Mouse (Mus musculus) erythroblast, embryonic 14.5 days (primary cell): ENCODE results near the gene Cobll1. TPM values are rescaled to one million over a fixed set of nuclear protein-coding genes. Genes with fewer than 3 reads are reported as not detected.

Experiments
- H3K27me3 ChIP-seq: 2 replicates; pipeline ENCODE4 v1.6.1; 2012; ENCODE audit warnings: inconsistent platforms; ENCODE audit not compliant: control insufficient read depth
- H3K36me3 ChIP-seq: 2 replicates; pipeline ENCODE4 v1.6.1; 2012; ENCODE audit warnings: mild to moderate bottlenecking, inconsistent platforms; ENCODE audit not compliant: control insufficient read depth
- H3K4me1 ChIP-seq: 2 replicates; pipeline ENCODE4 v1.6.1; 2012; ENCODE audit warnings: inconsistent platforms; ENCODE audit not compliant: control insufficient read depth
- H3K4me3 ChIP-seq: replicated peaks from 2 replicates; pipeline ENCODE3; 2012; ENCODE audit warnings: moderate library complexity, mild to moderate bottlenecking, inconsistent platforms
- H3K9me3 ChIP-seq: 2 replicates; pipeline ENCODE4 v1.6.1; 2012; ENCODE audit warnings: low read length, inconsistent platforms, mixed read lengths; ENCODE audit not compliant: control insufficient read depth
- GATA1 ChIP-seq: IDR thresholded peaks from 2 replicates; pipeline ENCODE4 v1.6.1; 2012; ENCODE audit warnings: low read length, inconsistent platforms, mixed read lengths
- TAL1 ChIP-seq: IDR thresholded peaks from 3 replicates; pipeline ENCODE4 v1.6.1; 2012; ENCODE audit warnings: low read length, inconsistent platforms, mixed read lengths
- polyA plus RNA-seq: library from polyadenylated mRNA; stranded (reverse); fragments of >175 nt; gene quantifications from 2 replicates; pipeline ENCODE4 v1.2.3, GENCODE M21; 2012

Gene Cobll1
- polyA plus RNA-seq, 1 experiment, result not detected

DNA sequence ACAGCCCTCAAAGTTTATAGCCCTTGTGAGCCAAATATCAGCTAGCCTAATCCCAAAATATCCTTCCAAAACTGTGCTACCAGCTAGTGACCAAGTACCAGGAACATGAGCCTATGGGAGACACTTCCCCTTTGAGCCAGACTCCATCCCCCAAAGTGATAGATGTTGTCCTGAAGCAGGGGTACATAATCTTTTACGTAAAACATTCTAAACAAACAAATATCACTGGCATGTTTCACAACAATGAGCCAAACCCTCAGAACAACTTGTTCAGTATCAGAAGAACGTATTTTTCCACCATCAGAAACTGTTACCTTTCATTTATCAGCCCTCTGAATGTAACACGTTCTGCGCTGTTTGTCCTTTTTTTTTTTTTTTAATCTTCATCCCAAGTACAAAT is 12.7 kb downstream of the Cobll1 start:
- Histone ChIP-seq H3K36me3 (no peaks in the 10 kb centered on the region), H3K4me3 (no peak overlapping the region), H3K4me1 (no peaks in the 10 kb centered on the region), H3K27me3 (no peaks in the 10 kb centered on the region), H3K9me3 (no peaks in the 10 kb centered on the region)
- TF ChIP-seq TAL1 (no peak), GATA1 (no peak)

DNA sequence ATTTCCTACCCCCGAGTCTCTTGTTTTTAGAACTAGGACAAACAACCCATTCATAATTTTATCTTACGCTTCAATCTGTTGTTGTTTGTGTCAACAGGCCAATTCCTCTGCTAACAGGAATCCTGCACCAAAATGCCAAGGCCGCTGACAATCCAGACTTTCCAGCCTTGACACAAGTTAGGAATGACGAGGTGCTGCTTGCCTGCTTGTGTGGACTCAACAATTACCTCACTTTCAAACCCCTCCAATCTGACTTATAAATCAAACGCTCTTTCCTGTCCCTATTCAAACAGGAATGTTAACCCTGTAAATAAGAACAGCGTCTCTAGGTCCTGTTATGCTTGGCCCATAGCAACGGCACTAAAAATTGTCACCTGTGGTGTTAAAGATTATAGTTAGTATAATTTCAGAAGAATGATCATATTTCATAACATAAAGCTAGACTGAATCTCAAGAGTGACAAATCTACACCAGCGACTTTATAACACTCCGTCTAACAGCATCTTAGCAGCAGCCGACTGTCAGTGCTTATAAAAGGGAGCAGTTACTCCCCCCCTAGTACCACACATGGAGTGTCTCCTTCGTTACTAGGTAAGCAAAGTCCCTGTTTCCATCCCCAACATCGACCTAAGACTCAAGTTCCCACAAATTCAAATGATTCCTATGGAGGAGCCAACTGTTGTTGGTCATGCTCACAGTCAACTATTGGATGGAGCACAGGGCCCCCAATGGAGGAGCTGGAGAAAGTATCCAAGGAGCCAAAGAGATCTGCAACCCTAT is 15.1 kb downstream of the Cobll1 start:
- Histone ChIP-seq H3K4me1 (no peaks in the 10 kb centered on the region), H3K27me3 (no peaks in the 10 kb centered on the region), H3K4me3 (no peak overlapping the region), H3K9me3 (no peaks in the 10 kb centered on the region), H3K36me3 (no peaks in the 10 kb centered on the region)
- TF ChIP-seq GATA1, result no peak
- TF ChIP-seq TAL1, result no peak

DNA sequence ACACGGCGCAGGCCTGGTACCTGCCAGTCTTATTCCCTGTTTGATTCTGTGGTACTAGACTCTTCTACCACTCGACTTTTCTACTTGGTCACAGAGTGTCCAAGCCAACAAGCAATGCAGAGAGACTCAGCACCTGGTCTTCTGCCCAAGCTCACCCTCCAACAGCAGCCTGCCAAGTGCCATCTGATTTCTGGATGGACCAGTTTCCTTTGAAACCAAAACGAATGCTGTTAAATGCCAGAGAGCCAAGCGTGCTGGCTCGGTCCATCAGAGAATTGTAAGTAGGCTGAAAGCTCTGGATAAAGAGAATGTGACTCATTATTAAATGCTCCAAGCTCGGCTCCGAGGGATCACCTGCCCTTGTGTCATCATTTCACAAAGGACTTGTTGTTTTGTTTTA is 16.2 kb downstream of the Cobll1 start:
- TF ChIP-seq TAL1, result no peak
- no peak for TF ChIP-seq GATA1
- Histone ChIP-seq H3K4me3 (no peak overlapping the region), H3K9me3 (no peaks in the 10 kb centered on the region), H3K4me1 (no peaks in the 10 kb centered on the region), H3K27me3 (no peaks in the 10 kb centered on the region), H3K36me3 (no peaks in the 10 kb centered on the region)

DNA sequence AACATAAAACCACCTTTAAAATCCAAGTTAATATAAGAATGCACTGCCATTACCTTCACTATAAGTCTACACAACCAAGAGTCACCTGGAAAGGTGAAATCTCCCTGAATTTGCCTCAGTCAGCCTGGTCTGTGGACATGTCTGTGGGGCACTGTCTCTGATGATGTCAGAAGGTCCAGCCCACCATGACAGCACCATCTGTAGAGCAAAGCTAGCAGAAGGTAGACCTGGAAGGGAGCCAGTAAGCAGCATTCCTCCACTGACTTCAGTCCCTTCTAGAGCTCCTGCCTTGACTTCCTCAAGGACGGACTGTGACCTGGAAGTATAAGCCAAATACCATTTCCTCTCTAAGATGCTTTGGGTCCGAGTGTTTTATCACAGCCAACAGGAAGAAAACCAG is 17.6 kb downstream of the Cobll1 start:
- no peaks in the 10 kb centered on the region for H3K36me3 ChIP-seq
- H3K4me1 ChIP-seq, result no peaks in the 10 kb centered on the region
- H3K9me3 ChIP-seq, result no peaks in the 10 kb centered on the region
- no peak overlapping the region for H3K4me3 ChIP-seq
- H3K27me3 ChIP-seq, result no peaks in the 10 kb centered on the region
- TF ChIP-seq TAL1 (no peak), GATA1 (no peak)

DNA sequence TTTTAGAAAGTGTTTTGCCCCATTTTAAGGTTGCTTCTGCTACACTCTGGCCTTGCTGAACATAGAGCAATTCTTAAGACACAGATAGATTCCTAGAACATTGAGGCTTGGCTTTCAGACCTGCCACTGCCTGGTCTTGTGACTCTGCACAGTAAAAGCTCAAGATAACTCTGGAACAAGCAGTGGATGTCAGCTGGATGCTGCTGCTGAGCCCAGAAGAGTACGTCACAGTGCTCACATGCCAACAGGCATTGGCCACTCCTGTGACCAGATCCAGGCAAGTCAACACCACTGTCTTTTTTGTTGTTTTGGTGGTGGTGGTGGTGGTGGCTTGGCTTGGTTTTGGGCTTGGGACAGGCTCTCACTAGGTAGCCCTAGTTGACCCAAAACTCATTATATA is 18.6 kb downstream of the Cobll1 start:
- H3K27me3 ChIP-seq, result no peaks in the 10 kb centered on the region
- TF ChIP-seq GATA1 (no peak), TAL1 (no peak)
- H3K4me1 ChIP-seq, result no peaks in the 10 kb centered on the region
- H3K9me3 ChIP-seq, result no peaks in the 10 kb centered on the region
- H3K4me3 ChIP-seq, result no peak overlapping the region
- no peaks in the 10 kb centered on the region for H3K36me3 ChIP-seq

DNA sequence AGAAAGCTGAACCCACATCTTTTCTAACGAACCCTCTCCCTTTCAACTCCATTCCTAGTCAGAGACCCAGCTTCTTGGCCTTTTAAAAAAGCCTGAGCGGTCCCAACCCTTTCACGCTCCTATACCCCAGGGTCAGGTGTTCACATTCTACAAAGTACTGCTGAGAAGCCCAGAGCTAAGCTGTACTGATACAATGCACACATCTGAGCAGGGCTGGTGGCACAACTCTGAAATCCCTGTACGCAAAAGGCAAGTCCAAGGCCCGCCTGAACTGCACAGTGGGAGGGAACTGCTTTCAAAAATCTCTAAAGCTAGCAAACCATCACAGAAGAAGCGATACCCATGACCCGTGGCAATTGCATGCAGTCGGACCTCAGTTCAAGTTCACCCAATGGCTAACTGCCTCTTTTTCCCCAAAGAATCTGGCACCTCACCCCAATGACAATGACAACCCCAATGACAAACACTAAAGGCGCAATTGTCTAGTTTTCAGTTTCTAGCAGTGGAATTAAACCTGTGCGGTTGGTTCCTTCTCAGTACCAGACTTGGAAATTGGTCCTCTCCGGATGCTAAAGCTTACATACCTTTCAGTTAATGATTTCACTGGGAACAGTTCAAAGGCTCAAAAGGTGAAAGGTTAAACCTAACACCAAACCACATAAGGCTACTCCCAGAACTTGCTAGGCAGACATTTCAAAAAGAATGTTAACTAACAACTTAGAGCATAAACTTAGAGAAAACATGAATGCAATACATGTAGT is 19.6 kb downstream of the Cobll1 start:
- Histone ChIP-seq H3K9me3 (no peaks in the 10 kb centered on the region), H3K27me3 (no peaks in the 10 kb centered on the region), H3K4me1 (no peaks in the 10 kb centered on the region), H3K36me3 (no peaks in the 10 kb centered on the region), H3K4me3 (no peak overlapping the region)
- no peak for TF ChIP-seq TAL1
- TF ChIP-seq GATA1, result no peak

DNA sequence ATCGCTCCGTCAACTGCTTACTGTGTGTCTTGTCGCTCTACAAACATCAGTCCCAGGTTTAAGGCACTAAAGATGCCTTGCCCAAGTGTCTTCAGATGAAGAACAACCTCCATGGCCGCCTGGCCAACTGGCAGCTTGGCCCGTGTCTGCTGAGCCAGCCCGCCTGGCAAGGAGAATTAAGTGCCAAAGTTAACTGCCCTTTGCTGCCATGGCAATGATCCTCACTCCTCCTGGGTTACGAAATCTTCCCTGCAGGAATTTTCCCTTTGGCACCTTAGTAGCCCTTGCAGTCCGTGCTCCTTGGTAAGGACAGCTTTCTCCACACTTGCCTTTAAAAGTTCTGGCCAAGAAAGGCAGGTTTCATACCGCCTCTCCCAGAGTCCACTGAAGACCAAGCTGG is 20.9 kb downstream of the Cobll1 start:
- TF ChIP-seq TAL1, result no peak
- no peak for TF ChIP-seq GATA1
- Histone ChIP-seq H3K27me3 (no peaks in the 10 kb centered on the region), H3K9me3 (no peaks in the 10 kb centered on the region), H3K36me3 (no peaks in the 10 kb centered on the region), H3K4me3 (no peak overlapping the region), H3K4me1 (no peaks in the 10 kb centered on the region)

DNA sequence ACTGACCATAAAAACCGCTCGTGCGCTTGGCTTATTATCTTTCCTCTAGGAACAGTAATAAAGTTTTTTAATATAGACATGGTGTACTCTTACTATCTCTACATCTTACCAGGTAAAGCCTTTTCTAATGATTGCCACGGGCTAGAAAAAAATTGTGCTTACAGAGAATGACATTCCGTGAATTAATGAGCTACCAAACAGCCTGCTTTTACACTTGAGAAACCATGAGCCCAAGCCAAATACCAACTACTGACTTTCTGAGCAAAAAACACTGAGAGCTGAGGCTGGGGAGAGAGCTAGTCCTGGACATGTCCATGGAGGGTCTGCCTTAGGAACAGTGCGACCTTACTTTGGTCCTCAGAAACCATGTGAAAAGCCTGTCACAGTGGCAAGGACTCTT is 21.5 kb downstream of the Cobll1 start:
- Histone ChIP-seq H3K36me3 (no peaks in the 10 kb centered on the region), H3K9me3 (no peaks in the 10 kb centered on the region), H3K4me1 (no peaks in the 10 kb centered on the region), H3K4me3 (no peak overlapping the region), H3K27me3 (no peaks in the 10 kb centered on the region)
- no peak for TF ChIP-seq TAL1
- no peak for TF ChIP-seq GATA1

DNA sequence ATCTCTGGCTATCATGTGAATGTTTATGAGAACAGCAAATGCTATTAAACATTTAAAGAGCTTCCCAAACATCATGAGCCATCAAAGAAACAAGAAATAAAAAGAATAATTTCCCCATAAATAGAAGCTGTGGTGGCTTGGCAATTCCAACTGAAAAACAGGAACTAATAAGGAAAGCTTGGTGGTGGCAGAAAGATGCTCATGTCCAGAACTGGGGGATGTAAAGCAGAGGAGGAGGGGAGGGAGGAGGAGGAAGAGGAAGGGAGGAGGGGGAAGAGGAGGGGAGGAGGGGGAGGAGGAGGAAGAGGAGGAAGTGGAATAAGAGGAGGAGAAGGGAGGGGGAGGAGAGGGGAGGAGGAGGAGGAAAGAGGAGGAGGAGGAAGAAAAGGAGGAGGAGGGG is 23.0 kb downstream of the Cobll1 start:
- H3K9me3 ChIP-seq, result no peaks in the 10 kb centered on the region
- H3K27me3 ChIP-seq, result no peaks in the 10 kb centered on the region

More for the DNA sequence above, 23.0 kb downstream of the Cobll1 start:
- Histone ChIP-seq H3K4me1 (no peaks in the 10 kb centered on the region), H3K36me3 (no peaks in the 10 kb centered on the region), H3K4me3 (no peak overlapping the region)
- TF ChIP-seq TAL1 (no peak), GATA1 (no peak)
